In genomic region chr7:43451726-43452125, GRCm38 (mm10) we compare ENCODE assay signal across 40 mouse cellular contexts. TPM values are rescaled to one million over a fixed set of nuclear protein-coding genes. Genes with fewer than 3 reads are reported as not detected.
"Had no signal": no experiment of that assay in that cellular context is flagged by ENCODE, and none has a peak within 500 bp of the region (broad histone marks: within the 10 kb centered on the region; RNA-seq: fewer than 3 reads in every experiment).

No protein-coding gene starts in this region.

- H3K4me1 ChIP-seq: hindbrain, embryonic 13.5 days; hindbrain, embryonic 15.5 days; kidney, embryonic 15.5 days; limb, embryonic 10.5 days; limb, embryonic 12.5 days had no signal

- H3K27ac ChIP-seq: gastrocnemius, adult 2 months; heart, adult 2 months; heart, embryonic 13.5 days; heart, embryonic 15.5 days; hindbrain, embryonic 13.5 days; hindbrain, embryonic 15.5 days; hindbrain, postnatal 0 days; kidney, embryonic 15.5 days; kidney, postnatal 0 days; left cerebral cortex, adult 2 months; limb, embryonic 10.5 days; limb, embryonic 12.5 days; liver, embryonic 12.5 days had no signal

- DNase-seq: gastrocnemius, adult 2 months; gastrocnemius, postnatal 10 days; gastrocnemius, postnatal 25 days; heart, adult 2 months; heart, postnatal 14 days; heart, postnatal 36 days; kidney, adult 11 months; kidney, adult 2 months; kidney, adult 9 months; kidney, postnatal 14 days; kidney, postnatal 36 days; layer of hippocampus, adult 9-11 months; layer of hippocampus, postnatal 36 days had no signal

- H3K4me2 ChIP-seq: heart, embryonic 11.5 days; heart, embryonic 13.5 days; heart, embryonic 15.5 days; hindbrain, embryonic 13.5 days; hindbrain, embryonic 15.5 days; kidney, embryonic 15.5 days; limb, embryonic 12.5 days; liver, embryonic 12.5 days had no signal

- H3K9me3 ChIP-seq: heart, embryonic 13.5 days; heart, embryonic 15.5 days; hindbrain, embryonic 13.5 days; hindbrain, embryonic 15.5 days; kidney, embryonic 15.5 days; limb, embryonic 10.5 days; limb, embryonic 12.5 days; liver, embryonic 12.5 days had no signal

- H3K27me3 ChIP-seq: heart, embryonic 13.5 days; heart, embryonic 15.5 days; hindbrain, embryonic 13.5 days; hindbrain, embryonic 15.5 days; kidney, embryonic 15.5 days; limb, embryonic 12.5 days; liver, embryonic 12.5 days had no signal

- H3K9ac ChIP-seq: heart, embryonic 13.5 days; heart, embryonic 15.5 days; hindbrain, embryonic 13.5 days; hindbrain, embryonic 15.5 days; kidney, embryonic 15.5 days; limb, embryonic 12.5 days; liver, embryonic 12.5 days had no signal

- ATAC-seq: intestine, embryonic 16.5 days had no signal

- H3K4me3 ChIP-seq: gastrocnemius, adult 2 months; heart, adult 2 months; heart, embryonic 13.5 days; heart, embryonic 15.5 days; hindbrain, embryonic 13.5 days; hindbrain, embryonic 15.5 days; kidney, embryonic 15.5 days; left cerebral cortex, adult 2 months; limb, embryonic 10.5 days; limb, embryonic 12.5 days; liver, embryonic 12.5 days had no signal

RNA-seq across cellular contexts. Expression of gene Gm45233, which starts 7.8 kb away (rescaled TPM):
- total RNA-seq: granulocyte monocyte progenitor cell, adult 5-6 weeks had no signal
- polyA plus RNA-seq: heart, embryonic 11.5 days; large intestine, adult 2 months; limb, embryonic 12.5 days had no signal

RNA-seq across cellular contexts. Expression of gene Cldnd2, which starts 11.1 kb away (rescaled TPM):
- total RNA-seq: gastrocnemius, adult 2 months; gastrocnemius, postnatal 10 days; gastrocnemius, postnatal 25 days; gastrocnemius, postnatal 4 days; heart, adult 2 months; heart, postnatal 14 days; heart, postnatal 36 days; hematopoietic stem cell, adult 5-6 weeks; hindbrain, postnatal 0 days; layer of hippocampus, adult 18-20 months; layer of hippocampus, adult 8-10 months; layer of hippocampus, postnatal 14 days; layer of hippocampus, postnatal 36 days; left cerebral cortex, adult 2 months; left cerebral cortex, postnatal 14 days; left cerebral cortex, postnatal 36 days had no signal
- polyA plus RNA-seq: frontal cortex, adult 2 months; heart, adult 2 months; heart, embryonic 11.5 days; heart, embryonic 13.5 days; heart, embryonic 15.5 days; heart, postnatal 0 days; hindbrain, embryonic 11.5 days; hindbrain, embryonic 13.5 days; hindbrain, embryonic 15.5 days; hindbrain, postnatal 0 days; intestine, embryonic 14.5 days; intestine, embryonic 16.5 days; kidney, adult 2 months; kidney, embryonic 15.5 days; large intestine, adult 2 months; limb, embryonic 10.5 days; limb, embryonic 12.5 days; limb, embryonic 14.5 days; liver, embryonic 12.5 days had no signal

RNA-seq across cellular contexts. Expression of gene Nkg7, which starts 14.9 kb away (rescaled TPM):
- total RNA-seq: gastrocnemius, adult 2 months; gastrocnemius, postnatal 10 days; gastrocnemius, postnatal 25 days; gastrocnemius, postnatal 4 days; heart, adult 2 months; heart, postnatal 14 days; heart, postnatal 36 days; hindbrain, postnatal 0 days; layer of hippocampus, adult 18-20 months; layer of hippocampus, postnatal 14 days; layer of hippocampus, postnatal 36 days; left cerebral cortex, adult 2 months; left cerebral cortex, postnatal 14 days; left cerebral cortex, postnatal 36 days had no signal
- polyA plus RNA-seq: heart, embryonic 11.5 days; hindbrain, embryonic 11.5 days; hindbrain, embryonic 15.5 days; hindbrain, postnatal 0 days; kidney, embryonic 15.5 days; limb, embryonic 12.5 days had no signal
